Mouse (Mus musculus) kidney, embryonic 14.5 days (tissue): Measurements from ENCODE around the gene Tuba1c. TPM values are rescaled to one million over a fixed set of nuclear protein-coding genes. Genes with fewer than 3 reads are reported as not detected.
A peak's percentile ranks its signal among the peaks of the same experiment; 100 is the strongest.
"Not testable (repeated sequence)": the region's sequence is repeated elsewhere in the genome, so short reads cannot be mapped to it uniquely, and the experiment has no call there.

ENCODE experiments used
- ATAC-seq: fragments of 200-750 bp; cut with Nextera tagmentation; 2 replicates; pipeline ENCODE4 v1.8.0; 2017; ENCODE audit warnings: moderate number of reproducible peaks, mild to moderate bottlenecking, moderate TSS enrichment, moderate library complexity; ENCODE audit not compliant: low FRiP score, low TSS enrichment
- H3K27ac ChIP-seq: fragments of 300-500 bp; sonication (generic); 2 replicates; pipeline ENCODE4 v1.5.1; 2014; ENCODE audit warnings: low read depth, mild to moderate bottlenecking, low read length, moderate library complexity, mixed read lengths
- H3K27me3 ChIP-seq: fragments of 300-500 bp; sonication (generic); 2 replicates; pipeline ENCODE4 v1.6.1; 2014; ENCODE audit warnings: mild to moderate bottlenecking, low read length; ENCODE audit not compliant: control insufficient read depth, insufficient read depth
- H3K36me3 ChIP-seq: fragments of 300-500 bp; sonication (generic); 2 replicates; pipeline ENCODE4 v1.6.1; 2014; ENCODE audit warnings: low read length, mixed read lengths; ENCODE audit not compliant: control insufficient read depth, insufficient read depth
- H3K4me1 ChIP-seq: fragments of 300-500 bp; sonication (generic); 2 replicates; pipeline ENCODE4 v1.6.1; 2014; ENCODE audit warnings: low read length, mixed read lengths; ENCODE audit not compliant: control insufficient read depth, insufficient read depth
- H3K4me2 ChIP-seq: fragments of 300-500 bp; sonication (generic); replicated peaks from 2 replicates; pipeline ENCODE4 v1.6.1; 2014; ENCODE audit warnings: low read depth, mild to moderate bottlenecking, low read length
- H3K4me3 ChIP-seq: fragments of 300-500 bp; sonication (generic); 2 replicates; pipeline ENCODE4 v1.5.1; 2014; ENCODE audit warnings: mild to moderate bottlenecking, low read length
- H3K9ac ChIP-seq: fragments of 300-500 bp; sonication (generic); 2 replicates; pipeline ENCODE4 v1.6.1; 2014; ENCODE audit warnings: low read depth, mild to moderate bottlenecking, low read length, moderate library complexity
- H3K9me3 ChIP-seq: fragments of 300-500 bp; sonication (generic); 2 replicates; pipeline ENCODE4 v1.6.1; 2016; ENCODE audit warnings: low read length; ENCODE audit not compliant: control insufficient read depth
- WGBS: fragments of 180-500 bp; shearing (Covaris S2); extraction: QIAGEN DNeasy Blood & Tissue Kit; methylation state at CpG from one replicate; pipeline ENCODE4 v1.1.7; 2014; 5-methylcytosine and 5-hydroxymethylcytosine counted together
- polyA plus RNA-seq: library from polyadenylated mRNA; unstranded; fragments of >200 nt; fragmentation: Nextera tagmentation; extraction: Ambion mirVana; gene quantifications from 2 replicates; pipeline ENCODE4 v1.2.1, GENCODE M21; 2014

Gene Tuba1c
- polyA plus RNA-seq, 1 experiment from 2014 or later: 196 TPM

- WGBS: 61% methylated on average over 26 of the region's 26 CpGs
- no peaks in the 10 kb centered on the region for H3K9me3 ChIP-seq
- H3K9ac ChIP-seq: no peak overlapping the region
- H3K27me3 ChIP-seq: no peaks in the 10 kb centered on the region
- peaks cover 19% of the 10 kb centered on the region for H3K36me3 ChIP-seq
- no peak for ATAC-seq
- H3K4me2 ChIP-seq: no peak overlapping the region
- H3K4me1 ChIP-seq: peaks cover 15% of the 10 kb centered on the region
- H3K4me3 ChIP-seq: no peak overlapping the region
- H3K27ac ChIP-seq: no peak overlapping the region
Observed at GRCm38 (mm10) chr15:99039996-99040919, 10.6 kb downstream of the Tuba1c start.

- WGBS: 35% methylated on average over 21 of the region's 21 CpGs
- no peak for ATAC-seq
- Histone ChIP-seq H3K27me3 (no peaks in the 10 kb centered on the region), H3K4me2 (peak overlapping the region; percentile 13; the same call in 1 of the 2 replicates), H3K9me3 (no peaks in the 10 kb centered on the region), H3K4me1 (peaks cover 15% of the 10 kb centered on the region), H3K27ac (no peak overlapping the region), H3K36me3 (peaks cover 12% of the 10 kb centered on the region), H3K4me3 (no peak overlapping the region), H3K9ac (no peak overlapping the region)
Observed at GRCm38 (mm10) chr15:99040920-99041856, 11.5 kb downstream of the Tuba1c start.

- Histone ChIP-seq H3K27me3 (no peaks in the 10 kb centered on the region), H3K36me3 (peaks cover 5% of the 10 kb centered on the region; the same call in 1 of the 2 replicates), H3K9ac (no peak overlapping the region), H3K9me3 (no peaks in the 10 kb centered on the region), H3K4me3 (no peak overlapping the region), H3K4me1 (peaks cover 15% of the 10 kb centered on the region), H3K27ac (no peak overlapping the region), H3K4me2 (no peak overlapping the region)
- 76% methylated on average over 5 of the region's 5 CpGs for WGBS
- ATAC-seq: no peak
Observed at GRCm38 (mm10) chr15:99042334-99042733, 12.6 kb downstream of the Tuba1c start.

- Histone ChIP-seq H3K27me3 (no peaks in the 10 kb centered on the region), H3K9me3 (no peaks in the 10 kb centered on the region), H3K36me3 (no peaks in the 10 kb centered on the region), H3K4me1 (peaks cover 15% of the 10 kb centered on the region), H3K4me3 (no peak overlapping the region), H3K9ac (no peak overlapping the region), H3K4me2 (no peak overlapping the region), H3K27ac (no peak overlapping the region)
- no peak for ATAC-seq
- WGBS: 60% methylated on average over 3 of the region's 3 CpGs
Observed at GRCm38 (mm10) chr15:99044854-99045253, 15.2 kb downstream of the Tuba1c start.

- WGBS: 77% methylated on average over 6 of the region's 6 CpGs
Observed at GRCm38 (mm10) chr15:99045734-99046133, 16.0 kb downstream of the Tuba1c start.

GRCm38 (mm10) chr15:99049473-99050253 is 20.0 kb downstream of the Tuba1c start:
- Histone ChIP-seq H3K9ac (no peak overlapping the region), H3K4me2 (no peak overlapping the region), H3K4me3 (no peak overlapping the region), H3K9me3 (no peaks in the 10 kb centered on the region), H3K27me3 (peaks cover 15% of the 10 kb centered on the region), H3K27ac (no peak overlapping the region), H3K4me1 (0 out of 2 replicates have a peak, but pooled peaks cover 6% of the 10 kb centered on the region), H3K36me3 (no peaks in the 10 kb centered on the region)
- 33% methylated on average over 13 of the region's 13 CpGs for WGBS
- no peak for ATAC-seq

More at GRCm38 (mm10) chr15:99045734-99046133, 16.0 kb downstream of the Tuba1c start:
- H3K27me3 ChIP-seq, H3K27ac ChIP-seq, H3K4me2 ChIP-seq, H3K4me3 ChIP-seq, H3K9me3 ChIP-seq, H3K36me3 ChIP-seq, H3K9ac ChIP-seq, ATAC-seq: not testable (repeated sequence)
- H3K4me1 ChIP-seq: peaks cover 15% of the 10 kb centered on the region

- H3K36me3 ChIP-seq: no peaks in the 10 kb centered on the region
- no peak for ATAC-seq
- WGBS: 4% methylated on average over 9 of the region's 9 CpGs
- H3K4me1 ChIP-seq: peaks cover 17% of the 10 kb centered on the region
- H3K4me2 ChIP-seq: no peak overlapping the region
- H3K27ac ChIP-seq: no peak overlapping the region
- no peak overlapping the region for H3K9ac ChIP-seq
- peaks cover 52% of the 10 kb centered on the region for H3K27me3 ChIP-seq
- H3K9me3 ChIP-seq: no peaks in the 10 kb centered on the region
- H3K4me3 ChIP-seq: no peak overlapping the region
Observed at GRCm38 (mm10) chr15:99053373-99053772, 23.7 kb downstream of the Tuba1c start.

DNA sequence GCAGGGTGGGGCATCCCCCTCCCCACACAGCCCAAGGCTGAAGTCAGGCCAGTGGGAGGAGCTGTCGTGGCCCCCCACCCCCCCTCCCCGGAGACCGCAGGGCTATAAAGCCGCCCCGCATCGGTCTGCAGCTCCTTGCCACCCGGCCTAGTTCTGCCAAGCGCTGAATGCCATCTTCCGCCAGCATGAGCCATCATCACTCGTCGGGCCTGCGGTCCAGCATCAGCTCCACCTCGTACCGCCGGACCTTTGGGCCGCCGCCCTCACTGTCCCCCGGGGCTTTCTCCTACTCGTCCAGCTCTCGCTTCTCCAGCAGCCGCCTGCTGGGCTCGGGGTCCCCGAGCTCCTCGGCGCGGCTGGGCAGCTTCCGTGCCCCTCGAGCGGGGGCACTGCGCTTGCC is 25.3 kb downstream of the Tuba1c start, which contains the start of gene Prph:
Gene Prph, plus strand, starts transcription at position 135 of the 400 bp plus-strand sequence.
- peak within 1 kb of the TSS; percentile 37; the same call in 1 of the 2 replicates for H3K9ac ChIP-seq
- ATAC-seq: no peak
- H3K9me3 ChIP-seq: no peaks in the 10 kb centered on the region
- H3K27me3 ChIP-seq: peaks cover 62% of the 10 kb centered on the region
- under 1% methylated on average over 30 of the region's 30 CpGs for WGBS
- no peaks in the 10 kb centered on the region for H3K36me3 ChIP-seq
- peak within 1 kb of the TSS; percentile 35 for H3K4me3 ChIP-seq
- H3K4me2 ChIP-seq: peak within 1 kb of the TSS; percentile 59
- H3K27ac ChIP-seq: no peak within 1 kb of the TSS
- H3K4me1 ChIP-seq: peaks cover 17% of the 10 kb centered on the region
